Mouse (Mus musculus): ENCODE data around the gene Elmsan1.

GRCm38 (mm10) chr12:84100071-84100470 is 118.6 kb downstream of the Elmsan1 start:
- TF ChIP-seq CTCF (IDR thresholded peaks at IDR 0.05; ENCODE audit: low read depth) (no peak), EP300 (IDR thresholded peaks at IDR 0.05; ENCODE audit: low read depth) (no peak)
